Mouse (Mus musculus) layer of hippocampus, postnatal 36 days (tissue): Measurements from ENCODE around the gene Kcnrg. TPM values are rescaled to one million over a fixed set of nuclear protein-coding genes. Genes with fewer than 3 reads are reported as not detected.

Source experiments
- DNase-seq, 2 experiments: peaks; one replicate each; pipeline ENCODE4 v3.0.0; 2022
- microRNA-seq, 2 experiments: library from miRNA; unstranded; fragments of <30 nt; microRNA quantifications; one replicate each; pipeline ENCODE4 v1.2.0; 2021
- total RNA-seq, 2 experiments: library from RNA; stranded (reverse); gene quantifications; 2 replicates each; pipeline ENCODE4 v1.2.3; 2021

Gene Kcnrg
- total RNA-seq, 2 experiments from 2014 or later, result 0.87 to 1.1 TPM

DNA sequence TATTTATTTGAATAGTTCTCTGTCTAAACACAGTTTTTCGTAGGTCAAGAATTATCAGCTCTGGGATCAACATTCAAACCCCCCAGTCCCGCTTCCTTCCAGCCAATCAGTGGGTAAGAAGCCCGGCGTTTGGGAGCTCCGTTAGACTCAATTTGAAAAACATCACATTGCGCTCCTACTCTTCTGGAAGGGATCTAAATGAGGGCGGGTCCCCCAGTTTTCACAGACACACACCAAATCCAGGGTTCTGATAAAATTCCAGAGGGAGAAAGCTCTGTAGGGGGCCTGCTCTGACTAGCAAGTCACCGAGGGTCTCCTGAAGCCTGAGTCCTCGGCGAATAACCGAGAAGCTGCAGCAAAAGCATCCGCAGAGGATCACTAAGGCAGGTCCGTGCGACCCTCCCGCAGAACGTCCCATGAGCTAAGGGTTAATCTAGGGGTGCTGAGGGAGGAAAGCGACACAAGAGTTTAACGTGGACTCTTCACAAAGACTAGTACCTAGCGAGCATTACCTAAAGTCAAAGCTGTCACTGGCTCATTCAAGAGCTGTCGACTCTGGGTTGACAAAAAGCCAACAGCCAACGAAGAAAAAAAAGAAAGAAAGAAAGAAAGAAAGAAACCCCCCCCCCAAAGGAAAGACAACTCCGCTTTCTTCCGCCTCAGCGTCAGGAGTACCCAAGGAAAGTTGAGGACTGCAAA, 40.1 kb downstream of the Kcnrg start:
- DNase-seq, result peak; percentile 27 to 43

DNA sequence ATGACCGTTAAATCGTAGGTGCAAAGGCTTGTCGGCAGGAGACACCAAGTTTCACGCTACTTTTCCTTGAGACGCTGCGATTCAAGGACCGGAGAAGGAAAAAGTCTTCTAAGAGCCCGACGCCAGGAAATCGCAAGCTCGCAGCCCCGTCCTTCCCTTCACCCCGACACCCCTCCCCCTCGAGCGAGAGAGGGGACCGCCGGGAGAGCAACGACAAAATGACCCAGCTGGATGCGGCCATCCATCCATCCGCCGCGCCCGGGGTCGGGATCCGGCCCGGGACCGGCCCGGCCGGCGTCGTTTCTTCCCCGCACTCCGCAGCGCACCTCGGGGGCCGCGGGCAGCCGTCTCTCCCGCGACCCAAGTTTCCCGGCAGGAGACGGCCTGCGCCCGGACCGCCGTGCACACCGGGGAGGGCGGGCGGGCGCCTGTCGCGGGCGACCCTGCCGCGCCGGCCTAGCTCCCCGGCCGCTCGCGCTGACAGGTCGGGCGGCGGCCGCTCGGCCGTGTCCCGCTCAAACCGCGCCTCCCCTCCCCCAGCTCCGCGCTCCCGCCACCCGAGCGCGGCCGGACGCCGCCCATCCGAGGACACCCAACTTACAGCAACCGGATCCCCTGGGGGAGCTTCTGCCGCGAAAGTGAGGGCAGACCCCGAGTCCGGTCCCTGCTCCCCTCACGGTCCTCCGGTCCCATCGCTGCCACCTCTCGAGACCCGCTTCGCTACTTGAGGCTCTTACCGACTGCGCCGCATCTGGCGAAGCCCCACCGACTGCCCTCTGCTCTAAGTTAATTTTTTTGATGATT, 40.8 kb downstream of the Kcnrg start:
- peak; percentile 13 to 26 for DNase-seq

DNA sequence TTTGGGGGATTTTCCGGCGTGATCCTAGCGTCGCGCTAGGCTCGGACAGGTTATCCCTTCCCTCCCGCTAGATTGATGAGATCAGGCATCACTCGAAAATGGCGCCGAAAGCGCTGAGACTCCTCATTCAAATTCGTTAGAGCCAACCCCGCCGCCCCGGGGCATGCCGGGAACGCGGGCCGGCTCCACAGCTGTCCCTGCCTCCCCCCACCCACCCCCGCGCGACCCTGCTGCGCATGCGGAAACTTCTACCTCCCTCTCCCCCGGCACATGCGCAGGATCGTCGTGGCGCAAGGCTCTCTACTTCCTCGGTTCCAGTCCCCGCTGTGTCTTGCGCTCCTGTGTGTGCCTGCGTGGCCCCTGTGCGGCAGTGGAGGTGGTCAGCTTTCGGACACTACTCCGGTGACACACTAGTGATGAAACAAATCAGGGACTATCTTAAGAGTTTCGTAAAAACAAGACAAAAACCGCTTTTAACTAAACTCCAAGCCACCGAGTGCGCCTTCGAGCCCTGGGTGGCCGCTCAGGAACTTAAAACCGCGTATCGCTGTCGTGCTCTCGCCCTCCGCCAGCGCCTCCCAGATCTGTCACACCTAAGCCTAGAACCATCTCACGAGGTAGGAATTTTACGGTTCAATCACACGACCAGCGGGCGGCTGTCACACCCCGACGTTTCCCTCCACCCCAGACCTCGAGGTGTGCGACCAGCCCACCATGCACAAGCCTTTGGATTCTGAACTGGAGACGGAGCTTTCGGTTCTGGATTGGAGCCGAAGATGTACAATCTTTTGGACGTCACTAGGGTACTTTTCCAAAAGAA, 41.6 kb downstream of the Kcnrg start:
- DNase-seq, result peak; percentile 91 to 92

DNA sequence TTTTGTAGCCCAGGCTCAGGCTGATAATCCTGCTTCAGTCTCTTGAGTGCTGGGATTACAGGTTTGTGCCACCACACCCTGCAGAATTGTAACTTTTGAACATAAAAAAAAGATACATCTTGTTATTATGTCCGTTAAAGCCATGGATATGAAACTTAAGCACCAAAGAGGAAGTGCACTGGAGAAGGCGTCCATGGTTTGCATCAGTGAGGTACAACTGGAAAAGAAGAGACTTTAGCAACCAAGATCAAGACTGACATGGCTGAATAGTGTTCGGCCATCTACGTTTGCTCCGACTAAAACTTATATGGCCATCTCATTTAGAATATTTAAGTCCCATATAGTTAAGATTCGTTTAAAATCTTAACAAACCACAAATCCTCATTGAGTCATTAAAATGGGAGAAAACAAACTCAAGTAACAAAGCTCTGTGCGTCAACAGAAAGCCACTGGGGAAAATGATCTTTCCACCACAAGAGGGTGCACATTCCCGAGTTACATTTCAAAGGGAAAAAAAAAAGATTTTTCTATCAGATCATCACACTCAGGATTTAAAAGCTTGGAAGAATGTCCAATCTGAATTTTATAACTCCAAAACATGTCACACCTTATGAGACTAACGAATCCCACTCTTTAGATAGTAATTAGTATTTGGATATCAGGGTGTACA, 43.2 kb downstream of the Kcnrg start:
- DNase-seq, result peak in 1 of 2 experiments; percentile 8

DNA sequence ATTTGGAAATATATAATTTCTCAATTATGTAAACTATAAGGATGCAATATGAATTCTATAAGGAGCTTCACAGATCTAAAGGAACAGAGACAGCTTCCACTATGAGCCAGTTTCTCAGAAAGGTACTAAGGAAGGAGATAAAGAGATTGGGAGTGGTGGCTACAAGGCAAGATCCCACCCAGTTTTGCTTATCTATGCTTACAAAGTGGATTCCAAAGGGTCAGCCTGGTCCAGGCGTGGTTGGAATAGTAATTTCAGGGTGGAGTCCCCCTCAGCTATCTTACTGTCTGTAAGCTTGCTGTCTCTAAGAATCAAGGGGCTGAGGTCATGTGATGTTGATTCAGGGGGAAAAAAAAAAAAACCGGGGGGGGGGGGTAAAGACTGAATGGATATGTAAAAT, 49.2 kb downstream of the Kcnrg start:
- DNase-seq, result no peak

DNA sequence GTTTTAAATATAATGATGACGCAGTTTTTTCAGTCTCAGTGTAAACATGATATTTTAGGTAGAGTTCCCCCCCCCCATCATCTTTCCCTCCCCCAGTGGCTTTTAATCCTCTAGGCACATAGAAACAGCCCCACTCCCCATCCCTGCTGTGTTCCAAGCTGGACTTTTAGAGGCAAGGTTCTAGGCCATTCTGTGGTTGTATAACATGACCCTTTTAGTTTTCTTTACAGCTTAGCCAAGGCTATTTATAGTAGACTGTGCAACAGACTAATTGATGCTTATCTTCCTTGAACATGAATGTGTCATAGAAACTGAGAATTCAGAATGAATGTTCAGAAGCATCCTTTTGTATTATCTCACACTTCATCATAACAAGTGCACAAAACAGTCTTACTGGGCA, 54.2 kb downstream of the Kcnrg start:
- no peak for DNase-seq

DNA sequence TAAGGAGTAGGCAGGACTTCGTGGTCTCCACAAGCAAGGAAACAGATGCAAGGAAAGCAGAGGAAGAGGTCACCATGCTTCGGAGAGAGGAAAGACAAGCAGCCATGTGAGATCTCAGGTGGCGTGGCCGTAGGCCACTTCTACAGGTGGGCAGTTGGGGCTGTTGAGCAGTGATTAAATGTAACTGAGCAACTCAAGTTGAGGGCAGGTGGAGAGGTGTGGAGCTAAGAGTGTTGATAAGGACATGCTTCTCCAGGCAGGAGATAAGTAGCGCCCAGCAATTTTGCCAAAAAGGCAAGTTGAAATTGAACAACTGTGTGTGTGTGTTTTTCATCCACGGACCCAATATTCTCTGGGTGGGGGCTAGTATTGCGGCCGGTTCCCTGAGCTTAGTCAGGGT, 55.0 kb downstream of the Kcnrg start:
- DNase-seq, result no peak

Small RNAs within 50 kb of the gene (microRNA-seq; reads per million reads assigned to microRNA genes)
- gene Mir15a (401 to 1,379 reads per million in 2 experiments), gene Mir16-1 (498 to 1,005 reads per million in 2 experiments)

Other genes starting within 250 kb of the Kcnrg start
- 1 to 10 TPM; 5.3 to 6.3 TPM for gene Ebpl, start 247.0 kb upstream of the Kcnrg start, total RNA-seq
- 10 to 100 TPM; 69.7 to 72.0 TPM for gene Kpna3, start 167.6 kb upstream of the Kcnrg start, total RNA-seq
- 10 to 100 TPM; 46.2 to 50.9 TPM for gene Spryd7, start 50.6 kb upstream of the Kcnrg start, total RNA-seq
- 10 to 100 TPM; 14.1 to 14.2 TPM for gene Trim13, start 9.2 kb upstream of the Kcnrg start, total RNA-seq